Mouse (Mus musculus): ENCODE data around the gene Cyp4f40.

GRCm38 (mm10) chr17:32646631-32647030 is 12.1 kb upstream of the Cyp4f40 start:
- no peak for TF ChIP-seq CTCF (IDR thresholded peaks at IDR 0.05; ENCODE audit: borderline replicate concordance, insufficient read depth, low read depth, low read length)
- TF ChIP-seq POLR2A (IDR thresholded peaks at IDR 0.05; ENCODE audit: borderline replicate concordance, insufficient read depth, low read length) = no peak

Measured in cerebellum, adult 2 months (tissue).